Mouse (Mus musculus): ENCODE results near the gene Ccr3. TPM values are rescaled to one million over a fixed set of nuclear protein-coding genes. Genes with fewer than 3 reads are reported as not detected.

Gene Ccr3
- total and polyA plus RNA-seq, 3 experiments = 0.04 TPM; not detected in 2

DNA sequence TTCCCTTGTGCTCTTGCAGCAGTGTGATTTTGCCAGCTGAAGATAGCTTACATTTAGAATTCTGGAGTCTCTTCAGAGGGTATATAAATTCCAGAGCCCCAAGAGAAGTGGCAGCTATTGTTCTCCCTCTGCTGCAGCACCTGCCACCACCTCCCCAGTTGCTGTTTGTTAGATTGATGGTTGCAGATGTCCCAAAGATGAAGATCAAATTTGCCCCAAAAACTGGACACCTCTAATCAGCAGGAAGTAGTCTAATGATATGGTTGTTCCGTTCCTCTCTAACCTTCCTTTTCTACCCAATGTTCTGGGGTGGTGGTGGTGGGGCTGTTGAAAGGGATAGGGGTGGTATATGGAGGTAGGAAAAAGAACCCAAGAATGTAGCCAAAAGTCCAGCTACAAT is 39.1 kb upstream of the Ccr3 start:
- Histone ChIP-seq H3K4me1 (ENCODE audit: control insufficient read depth in 1 of 2, insufficient read depth in 2 of 2) (peaks cover 11 to 49% of the 10 kb centered on the region in 2 experiments), H3K9ac (ENCODE audit: insufficient read depth, low read depth) (no peak overlapping the region), H3K27me3 (replicated peaks) (no peaks in the 10 kb centered on the region), H3K4me3 (replicated peaks in 1 of 3; ENCODE audit: low read depth in 2 of 3, low read length in 2 of 3, poor library complexity in 1 of 3) (no peak overlapping the region), H3K9me3 (replicated peaks; ENCODE audit: low read length) (no peaks in the 10 kb centered on the region), H3K79me2 (replicated peaks; ENCODE audit: control insufficient read depth, extremely low read depth, insufficient read depth, poor library complexity, severe bottlenecking) (no peaks in the 10 kb centered on the region), H3K4me2 (ENCODE audit: insufficient read depth, low read depth, poor library complexity, severe bottlenecking) (no peak overlapping the region), H3K36me3 (replicated peaks in 1 of 2; ENCODE audit: control insufficient read depth in 1 of 2, insufficient read depth in 1 of 2, low read length in 1 of 2) (no peaks in the 10 kb centered on the region), H3K27ac (ENCODE audit: insufficient read depth, low read depth) (no peak overlapping the region)
- in situ Hi-C loops (cut with MboI; ENCODE audit: low pct_ligation_motif_present, low pct_unique_long_range_greater_than_20kb, low sequenced_read_pairs) = no loop called here
- TF ChIP-seq NELFE (IDR thresholded peaks at IDR 0.05; ENCODE audit: low read depth, low read length) (no peak), POLR2AphosphoS2 (IDR thresholded peaks at IDR 0.05; ENCODE audit: low read depth, low read length) (no peak), JUND (conservative IDR thresholded peaks at IDR 0.05; ENCODE audit: low read depth, low read length) (no peak), ELF1 (IDR thresholded peaks at IDR 0.05; ENCODE audit: low read depth, low read length) (no peak)
- DNase-seq (ENCODE audit: extremely low read depth) = no peak
- dilution Hi-C loops (cut with MboI; ENCODE audit: extremely low pct_ligation_motif_present, extremely low pct_unique_long_range_greater_than_20kb, low sequenced_read_pairs) = no loop called here

DNA sequence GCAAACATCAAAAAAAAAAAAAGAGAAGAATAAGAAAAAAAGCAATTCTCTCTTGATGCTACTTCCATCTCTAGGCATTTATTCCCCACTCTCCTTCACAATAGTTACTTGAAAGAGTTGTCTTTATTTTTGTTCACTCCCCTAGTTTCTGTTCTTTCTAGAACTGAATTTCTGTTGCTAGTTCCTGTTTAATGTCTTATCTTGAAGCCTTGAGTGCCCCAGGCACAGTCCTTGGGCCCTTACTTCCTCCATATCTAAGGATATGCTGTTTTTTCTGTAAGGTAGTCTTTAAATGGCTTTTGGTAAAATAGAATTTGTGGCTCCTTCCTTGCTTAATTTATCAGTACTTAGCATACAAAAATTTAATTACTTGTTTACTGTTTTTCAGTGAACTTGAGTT is 36.8 kb upstream of the Ccr3 start:
- Histone ChIP-seq H3K9me3 (replicated peaks; ENCODE audit: low read length) (no peaks in the 10 kb centered on the region), H3K9ac (ENCODE audit: insufficient read depth, low read depth) (no peak overlapping the region), H3K4me1 (ENCODE audit: control insufficient read depth in 1 of 2, insufficient read depth in 2 of 2) (peaks cover 5 to 48% of the 10 kb centered on the region in 2 experiments; a peak in 3 of 4 replicates), H3K4me3 (replicated peaks in 1 of 3; ENCODE audit: low read depth in 2 of 3, low read length in 2 of 3, poor library complexity in 1 of 3) (no peak overlapping the region), H3K27ac (ENCODE audit: insufficient read depth, low read depth) (no peak overlapping the region), H3K36me3 (replicated peaks in 1 of 2; ENCODE audit: control insufficient read depth in 1 of 2, insufficient read depth in 1 of 2, low read length in 1 of 2) (no peaks in the 10 kb centered on the region), H3K79me2 (replicated peaks; ENCODE audit: control insufficient read depth, extremely low read depth, insufficient read depth, poor library complexity, severe bottlenecking) (no peaks in the 10 kb centered on the region), H3K4me2 (ENCODE audit: insufficient read depth, low read depth, poor library complexity, severe bottlenecking) (no peak overlapping the region), H3K27me3 (replicated peaks) (no peaks in the 10 kb centered on the region)
- in situ Hi-C loops (cut with MboI; ENCODE audit: low pct_ligation_motif_present, low pct_unique_long_range_greater_than_20kb, low sequenced_read_pairs) = no loop called here
- dilution Hi-C loops (cut with MboI; ENCODE audit: extremely low pct_ligation_motif_present, extremely low pct_unique_long_range_greater_than_20kb, low sequenced_read_pairs) = no loop called here
- DNase-seq (ENCODE audit: extremely low read depth) = no peak
- no peak for TF ChIP-seq ZC3H11A (IDR thresholded peaks at IDR 0.05; ENCODE audit: low read depth, low read length)
- no peak for TF ChIP-seq POLR2AphosphoS2 (IDR thresholded peaks at IDR 0.05; ENCODE audit: low read depth, low read length)
- TF ChIP-seq RAD21 (IDR thresholded peaks at IDR 0.05; ENCODE audit: low read depth, low read length) = no peak
- no peak for TF ChIP-seq KAT2A (IDR thresholded peaks at IDR 0.05; ENCODE audit: insufficient replicate concordance, low read length)
- TF ChIP-seq ELF1 (IDR thresholded peaks at IDR 0.05; ENCODE audit: low read depth, low read length) = no peak
- TF ChIP-seq MAX (IDR thresholded peaks at IDR 0.05; ENCODE audit: low read length) = no peak
- no peak for TF ChIP-seq IRF4 (IDR thresholded peaks at IDR 0.05; ENCODE audit: low read depth, low read length)
- no peak for TF ChIP-seq POLR2A (IDR thresholded peaks at IDR 0.05; ENCODE audit: low read depth, low read length)
- no peak for TF ChIP-seq JUND (conservative IDR thresholded peaks at IDR 0.05; ENCODE audit: low read depth, low read length)
- TF ChIP-seq SMC3 (IDR thresholded peaks at IDR 0.05; ENCODE audit: low read depth, low read length) = no peak
- no peak for TF ChIP-seq ZKSCAN1 (IDR thresholded peaks at IDR 0.05; ENCODE audit: borderline replicate concordance, low read depth, low read length)
- TF ChIP-seq MXI1 (IDR thresholded peaks at IDR 0.05; ENCODE audit: low read depth, low read length) = no peak

GRCm38 (mm10) chr9:123986217-123986616 is 35.6 kb upstream of the Ccr3 start:
- peak; percentile 77 for DNase-seq (ENCODE audit: extremely low read depth)
- Histone ChIP-seq H3K4me1 (ENCODE audit: control insufficient read depth in 1 of 2, insufficient read depth in 2 of 2) (peaks cover 5 to 60% of the 10 kb centered on the region in 2 experiments; a peak in 3 of 4 replicates), H3K36me3 (replicated peaks in 1 of 2; ENCODE audit: control insufficient read depth in 1 of 2, insufficient read depth in 1 of 2, low read length in 1 of 2) (no peaks in the 10 kb centered on the region)
- no peak for TF ChIP-seq UBTF (IDR thresholded peaks at IDR 0.05; ENCODE audit: low read depth, low read length)
- TF ChIP-seq MAZ (IDR thresholded peaks at IDR 0.05; ENCODE audit: low read depth, low read length) = no peak
- TF ChIP-seq CHD1 (IDR thresholded peaks at IDR 0.05; ENCODE audit: low read depth, low read length) = no peak
- TF ChIP-seq KAT2A (IDR thresholded peaks at IDR 0.05; ENCODE audit: insufficient replicate concordance, low read length) = no peak
- TF ChIP-seq ZNF384 (IDR thresholded peaks at IDR 0.05; ENCODE audit: low read depth, low read length) = no peak
- TF ChIP-seq ELF1 (IDR thresholded peaks at IDR 0.05; ENCODE audit: low read depth, low read length) = 0 out of 2 replicates have a peak, but pooled peaks have one; percentile 26
- TF ChIP-seq MYC (IDR thresholded peaks at IDR 0.05; ENCODE audit: low read depth, low read length) = no peak
- peak; percentile 39 for TF ChIP-seq ZC3H11A (IDR thresholded peaks at IDR 0.05; ENCODE audit: low read depth, low read length)
- no peak for TF ChIP-seq MXI1 (IDR thresholded peaks at IDR 0.05; ENCODE audit: low read depth, low read length)
- peak; percentile 89 for TF ChIP-seq SMC3 (IDR thresholded peaks at IDR 0.05; ENCODE audit: low read depth, low read length)
- peak in 1 of 2 experiments; percentile 88; a peak in 2 of 4 replicates for TF ChIP-seq CTCF (conservative IDR thresholded peaks at IDR 0.05 in 1 of 2, IDR thresholded peaks at IDR 0.05 in 1 of 2; ENCODE audit: low read depth in 2 of 2, low read length in 2 of 2)
- TF ChIP-seq JUN (IDR thresholded peaks at IDR 0.05; ENCODE audit: insufficient read depth, low read depth, low read length) = no peak
- no peak for TF ChIP-seq TBP (conservative IDR thresholded peaks at IDR 0.05; ENCODE audit: low read depth, low read length)
- 0 out of 2 replicates have a peak, but pooled peaks have one; percentile 9 for TF ChIP-seq JUND (conservative IDR thresholded peaks at IDR 0.05; ENCODE audit: low read depth, low read length)
- TF ChIP-seq HCFC1 (IDR thresholded peaks at IDR 0.05; ENCODE audit: low read depth, low read length) = no peak
- TF ChIP-seq ZMIZ1 (IDR thresholded peaks at IDR 0.05; ENCODE audit: low read depth, low read length) = no peak
- TF ChIP-seq USF1 (IDR thresholded peaks at IDR 0.05; ENCODE audit: low read depth, low read length) = no peak
- peak; percentile 49; the same call in 1 of the 2 replicates for TF ChIP-seq IRF4 (IDR thresholded peaks at IDR 0.05; ENCODE audit: low read depth, low read length)
- TF ChIP-seq ETS1 (conservative IDR thresholded peaks at IDR 0.05; ENCODE audit: low read depth, low read length) = no peak

More at GRCm38 (mm10) chr9:123986217-123986616, 35.6 kb upstream of the Ccr3 start:
- Histone ChIP-seq H3K4me2 (ENCODE audit: insufficient read depth, low read depth, poor library complexity, severe bottlenecking) (no peak overlapping the region), H3K79me2 (replicated peaks; ENCODE audit: control insufficient read depth, extremely low read depth, insufficient read depth, poor library complexity, severe bottlenecking) (no peaks in the 10 kb centered on the region), H3K27ac (ENCODE audit: insufficient read depth, low read depth) (no peak overlapping the region), H3K9ac (ENCODE audit: insufficient read depth, low read depth) (no peak overlapping the region), H3K9me3 (replicated peaks; ENCODE audit: low read length) (no peaks in the 10 kb centered on the region), H3K27me3 (replicated peaks) (no peaks in the 10 kb centered on the region), H3K4me3 (replicated peaks in 1 of 3; ENCODE audit: low read depth in 2 of 3, low read length in 2 of 3, poor library complexity in 1 of 3) (no peak overlapping the region)
- dilution Hi-C loops (cut with MboI; ENCODE audit: extremely low pct_ligation_motif_present, extremely low pct_unique_long_range_greater_than_20kb, low sequenced_read_pairs) (no loop called here), in situ Hi-C loops (cut with MboI; ENCODE audit: low pct_ligation_motif_present, low pct_unique_long_range_greater_than_20kb, low sequenced_read_pairs) (no loop called here)

Measured in CH12.LX (cell line).